Mouse (Mus musculus): ENCODE measurements at regions not wholly inside any gene's neighbourhood (a gene's known extent, or its start where the extent isn't known, plus 50 kb on each side); places are given as distances from the start of the nearest gene placed in this dataset.

GRCm38 (mm10) chr17:70910238-70910637 is 56.9 kb upstream of the Tgif1 start:
- TF ChIP-seq CTCF (IDR thresholded peaks at IDR 0.05): peak; percentile 38
- Histone ChIP-seq H3K27ac (no peak overlapping the region), H3K4me3 (no peak overlapping the region)
- intact Hi-C loops (cut with DNase I): loop anchor here (5.0 kb wide), 1 partner anchor 63 kb away; no protein-coding TSS in a partner anchor
- no peak for DNase-seq

GRCm38 (mm10) chr17:70909573-70909972 is 56.2 kb upstream of the Tgif1 start:
- no peak for TF ChIP-seq CTCF (IDR thresholded peaks at IDR 0.05)
- no peak overlapping the region for H3K4me3 ChIP-seq
- no peak overlapping the region for H3K27ac ChIP-seq
- no peak for DNase-seq
- intact Hi-C loops (cut with DNase I): no loop called here

GRCm38 (mm10) chr17:70908328-70908727 is 55.0 kb upstream of the Tgif1 start:
- intact Hi-C loops (cut with DNase I): no loop called here
- H3K27ac ChIP-seq: no peak overlapping the region
- no peak for DNase-seq
- TF ChIP-seq CTCF (IDR thresholded peaks at IDR 0.05): no peak
- H3K4me3 ChIP-seq: no peak overlapping the region

All from gastrocnemius, adult 2 months (tissue).